Mouse (Mus musculus): ENCODE data around the gene Cog6. TPM values are rescaled to one million over a fixed set of nuclear protein-coding genes. Genes with fewer than 3 reads are reported as not detected.

Gene Cog6
- total RNA-seq, 2 experiments from 2014 or later = 39.9 to 45.0 TPM

DNA sequence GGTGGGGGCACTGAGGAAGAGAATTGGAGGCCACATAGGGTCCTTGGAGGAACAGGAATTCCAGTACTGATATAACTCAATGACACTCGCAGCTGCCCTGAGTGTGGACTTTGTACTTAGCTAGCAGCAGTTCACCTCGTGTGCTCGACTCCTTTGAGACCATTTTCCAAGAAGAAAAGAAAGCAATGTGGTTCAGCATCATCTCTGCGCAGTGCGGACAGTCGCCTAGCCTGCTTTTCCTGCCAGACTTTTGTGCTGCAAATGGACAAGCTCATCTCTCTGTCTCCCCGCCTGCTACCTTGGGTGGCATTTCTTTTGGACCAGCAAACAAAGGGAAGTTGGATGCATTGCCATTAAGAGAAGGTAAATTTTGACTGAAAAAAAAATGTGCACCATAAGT lies 52.8 kb downstream of the Cog6 start:
- DNase-seq (ENCODE audit: low spot score in 2 of 2) = no peak

GRCm38 (mm10) chr3:52963441-52963840 lies 53.6 kb downstream of the Cog6 start:
- DNase-seq (ENCODE audit: low spot score in 2 of 2) = no peak

DNA sequence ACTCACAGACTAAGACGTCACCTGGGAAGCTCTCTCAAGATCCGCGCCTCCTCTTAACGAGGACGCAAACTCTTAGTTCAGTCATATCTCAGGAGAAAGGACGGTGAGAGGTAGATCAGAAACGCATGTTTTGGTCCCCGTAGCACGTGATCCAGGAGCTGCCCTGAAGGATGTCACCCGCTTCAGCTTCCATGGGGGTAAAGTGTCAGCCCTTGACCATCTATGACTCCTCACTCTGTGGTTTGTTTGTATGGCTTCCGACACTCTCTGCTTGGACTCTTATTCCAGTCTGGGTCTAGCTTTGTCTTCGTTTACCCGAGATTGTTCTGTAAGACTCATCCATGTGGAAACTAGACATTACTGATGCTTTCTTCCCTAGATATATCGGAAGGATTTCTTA lies 54.6 kb downstream of the Cog6 start:
- no peak for DNase-seq (ENCODE audit: low spot score in 2 of 2)

DNA sequence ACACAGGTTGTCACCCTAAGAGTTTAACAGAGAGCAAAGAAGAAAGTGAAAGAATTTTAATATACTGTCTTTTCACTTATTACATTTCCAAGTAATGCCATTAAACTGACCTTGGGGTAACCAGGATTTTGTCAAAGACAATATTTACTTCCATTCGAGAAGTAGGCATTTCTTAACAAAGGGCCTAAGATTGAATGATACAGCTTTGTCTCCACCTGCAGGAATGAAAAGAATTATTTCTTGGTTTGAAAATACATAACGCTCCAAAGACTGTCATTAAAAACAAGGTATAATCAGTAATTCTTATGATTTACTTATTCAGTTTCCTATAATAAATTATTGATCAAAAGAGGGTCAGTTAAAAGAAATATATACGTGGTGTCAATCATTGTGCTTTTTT lies 55.4 kb downstream of the Cog6 start:
- DNase-seq (ENCODE audit: low spot score in 2 of 2) = no peak

- no peak for DNase-seq (ENCODE audit: low spot score in 2 of 2)
Observed at GRCm38 (mm10) chr3:52960951-52961350, 56.1 kb downstream of the Cog6 start.

- DNase-seq (ENCODE audit: low spot score in 2 of 2) = no peak
Observed at GRCm38 (mm10) chr3:52958444-52959120, 58.5 kb downstream of the Cog6 start.

DNA sequence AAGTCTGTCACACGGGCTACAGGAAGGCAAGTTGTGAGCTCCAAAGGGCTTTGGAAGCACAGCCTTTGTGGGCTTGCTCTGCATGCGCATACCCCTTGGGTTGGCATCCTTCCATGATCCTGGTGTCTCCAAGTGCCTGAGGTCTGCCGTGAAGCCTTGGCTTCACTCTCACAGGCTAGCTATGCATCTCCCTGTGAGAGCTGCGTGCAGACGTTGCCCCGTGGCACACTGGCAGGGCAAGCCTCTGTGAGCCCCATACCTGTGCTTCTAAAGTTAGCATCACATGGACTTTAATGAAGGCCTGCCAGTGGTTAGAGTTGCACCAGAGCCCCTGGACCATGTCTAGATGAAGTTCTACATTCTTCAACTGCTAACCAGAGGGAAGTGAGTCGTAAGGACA lies 59.2 kb downstream of the Cog6 start:
- no peak for DNase-seq (ENCODE audit: low spot score in 2 of 2)

DNA sequence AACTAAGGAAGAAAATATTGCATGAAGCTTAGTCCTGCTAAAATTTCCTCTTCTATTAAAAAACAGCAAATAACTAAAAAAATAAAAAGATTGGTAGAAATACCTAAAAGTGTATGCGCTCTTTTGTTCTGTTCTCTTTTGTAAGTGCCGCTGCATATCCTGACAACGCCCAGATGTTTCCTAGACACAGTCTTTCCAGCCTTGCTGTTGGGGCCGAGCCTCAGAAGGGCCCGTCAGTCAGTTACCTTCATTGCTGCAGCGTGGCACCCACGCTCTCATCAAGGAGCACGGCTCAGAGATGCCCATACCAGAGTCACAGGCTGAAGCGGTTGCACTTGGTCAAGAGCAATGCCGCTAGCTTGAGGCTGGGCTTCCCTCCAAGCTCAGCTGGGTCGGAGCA lies 60.8 kb downstream of the Cog6 start:
- DNase-seq (ENCODE audit: low spot score in 2 of 2) = no peak

DNA sequence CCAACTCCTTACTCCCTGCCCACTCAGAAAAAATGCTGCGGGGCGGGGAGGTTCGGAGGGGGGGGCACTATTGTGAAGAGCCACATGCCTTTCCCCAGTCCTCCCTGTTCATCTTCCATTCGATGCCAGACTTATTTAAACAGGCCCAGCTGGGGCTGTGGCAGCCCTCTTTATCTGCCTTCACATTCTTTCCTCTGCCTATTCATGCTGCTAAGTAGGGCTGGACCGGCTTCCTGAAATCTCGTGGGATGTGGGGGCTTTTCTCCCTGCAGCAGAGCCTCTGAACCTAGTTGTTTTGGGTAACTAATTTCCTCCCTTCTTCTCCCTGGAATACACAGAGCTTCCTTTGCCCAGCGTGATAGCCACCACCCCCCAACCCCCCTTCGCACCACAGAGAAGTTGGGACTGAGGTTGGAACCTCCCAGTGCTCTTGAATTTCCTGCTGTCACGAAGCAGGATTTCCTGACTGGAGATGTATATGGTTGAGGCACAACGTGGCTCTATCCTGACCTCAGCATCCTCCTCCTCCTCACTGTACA lies 61.5 kb downstream of the Cog6 start:
- DNase-seq (ENCODE audit: low spot score in 2 of 2) = no peak

DNA sequence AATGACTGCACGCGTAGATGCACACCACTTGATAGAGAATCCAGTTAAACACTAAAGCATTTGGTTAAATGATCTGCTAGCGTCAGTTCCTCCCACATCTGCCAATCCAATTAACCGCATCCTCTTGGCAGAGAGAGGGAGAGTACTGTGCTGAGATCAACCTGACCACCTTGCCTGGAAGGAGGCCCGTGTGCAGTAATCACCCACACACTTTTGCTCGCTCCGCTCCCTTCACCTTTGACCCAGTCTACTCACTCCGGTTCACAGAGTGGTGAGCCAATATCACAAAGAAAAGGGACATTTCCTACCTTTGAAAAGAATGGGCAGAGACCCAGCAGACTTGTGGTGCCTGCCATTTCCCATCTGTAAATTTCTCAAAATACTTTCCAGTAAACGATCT lies 62.4 kb downstream of the Cog6 start:
- DNase-seq (ENCODE audit: low spot score in 2 of 2) = no peak

GRCm38 (mm10) chr3:52953831-52954230 lies 63.2 kb downstream of the Cog6 start:
- DNase-seq (ENCODE audit: low spot score in 2 of 2) = no peak

GRCm38 (mm10) chr3:52948824-52949223 lies 68.2 kb downstream of the Cog6 start:
- no peak for DNase-seq (ENCODE audit: low spot score in 2 of 2)

DNA sequence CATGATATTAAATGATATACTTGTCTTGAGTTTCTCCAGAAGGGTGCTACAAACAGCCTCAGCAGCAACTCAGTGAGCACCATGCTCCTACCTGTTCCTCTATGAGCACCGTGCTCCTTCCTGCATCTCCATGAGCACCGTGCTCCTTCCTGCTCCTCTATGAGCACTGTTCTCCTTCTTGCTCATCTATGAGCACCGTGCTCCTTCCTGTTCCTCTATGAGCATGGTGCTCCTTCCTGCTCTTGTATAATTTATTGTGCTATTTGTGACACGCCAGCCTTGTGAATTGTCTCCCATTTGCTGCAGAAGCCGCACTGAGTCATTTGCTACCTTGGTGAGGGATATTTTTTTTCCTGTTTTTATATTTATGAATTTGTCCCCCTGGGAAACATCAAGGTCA lies 69.6 kb downstream of the Cog6 start:
- no peak for DNase-seq (ENCODE audit: low spot score in 2 of 2)

DNA sequence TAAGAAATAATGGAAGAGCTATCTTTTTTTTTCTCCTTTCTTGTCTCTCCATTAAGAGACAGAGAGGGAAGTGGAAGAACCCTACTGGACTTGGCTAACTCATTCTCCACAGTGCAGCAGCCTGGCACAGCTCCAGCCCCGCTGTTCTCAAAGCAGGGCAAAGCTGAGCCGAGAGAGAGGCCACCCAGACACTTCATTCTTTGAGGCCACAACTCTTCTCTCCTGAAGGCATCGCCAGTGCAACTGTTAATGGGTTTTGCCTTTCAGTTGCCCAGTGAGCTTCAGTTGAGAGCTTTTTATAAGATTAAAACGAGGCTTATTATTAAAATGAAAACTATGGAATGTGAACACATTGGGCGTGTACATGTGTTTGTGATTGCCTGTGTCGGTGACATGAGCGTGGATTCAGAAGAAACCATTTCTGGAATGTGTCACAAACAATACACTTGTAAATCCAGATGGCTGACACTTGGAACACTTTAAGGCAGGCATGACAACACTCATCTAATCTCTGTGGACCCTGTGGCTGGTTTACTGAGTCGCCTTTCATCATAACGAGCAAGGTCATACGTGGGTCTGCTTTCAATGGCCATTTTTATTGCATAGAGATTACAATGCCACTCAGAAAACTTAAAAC lies 76.1 kb downstream of the Cog6 start:
- DNase-seq (ENCODE audit: low spot score in 2 of 2) = peak in 1 of 2 experiments; percentile 15

DNA sequence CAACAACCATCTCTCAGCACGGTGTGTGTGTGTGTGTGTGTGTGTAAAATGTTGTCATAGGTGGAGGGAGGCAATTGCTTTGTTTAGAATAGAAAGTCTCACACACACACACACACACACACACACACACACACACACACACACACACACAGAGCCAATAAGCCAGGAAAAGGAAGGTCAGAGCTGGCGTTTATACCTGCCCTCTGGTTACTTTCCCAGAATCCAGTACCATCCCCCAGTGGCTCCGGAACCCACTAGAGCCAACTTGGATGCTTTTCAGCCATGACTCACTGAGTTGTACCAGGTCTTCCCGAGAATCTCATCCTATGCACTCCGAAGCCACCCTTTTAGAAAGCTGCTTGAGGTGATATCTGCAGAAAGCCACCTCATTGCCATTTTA lies 78.6 kb downstream of the Cog6 start:
- peak in 1 of 2 experiments; percentile 18 for DNase-seq (ENCODE audit: low spot score in 2 of 2)

GRCm38 (mm10) chr3:52937739-52938306 lies 79.2 kb downstream of the Cog6 start:
- DNase-seq (ENCODE audit: low spot score in 2 of 2) = no peak

DNA sequence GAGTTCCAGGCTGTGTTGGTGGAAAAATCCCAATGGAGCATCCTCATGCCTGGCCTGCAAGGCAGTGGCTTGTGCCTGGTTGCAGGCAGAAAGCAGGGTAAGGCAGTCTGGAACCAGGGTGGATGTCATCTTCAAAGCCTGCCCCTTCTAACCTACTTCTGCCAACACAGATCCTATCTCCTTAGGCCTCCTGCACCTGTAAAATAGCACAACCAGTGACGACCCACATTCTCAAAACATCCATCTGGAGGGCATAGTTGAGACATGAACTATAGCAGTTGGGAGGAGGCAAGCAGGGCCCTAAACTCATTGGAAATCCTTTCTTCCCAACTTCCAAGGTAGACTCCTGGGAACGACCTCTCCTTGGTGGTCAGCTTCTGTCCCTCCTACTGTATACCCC lies 85.1 kb downstream of the Cog6 start:
- no peak for DNase-seq (ENCODE audit: low spot score in 2 of 2)

Other genes with a start within 250 kb of the Cog6 start
- 10 to 100 TPM; 27.2 to 31.6 TPM for gene Lhfp, start 24.3 kb upstream of the Cog6 start, total RNA-seq (2021)

Data from left cerebral cortex, adult 18-20 months (tissue).